Mouse (Mus musculus): ENCODE measurements around the gene Vmn1r34.
"Not testable (repeated sequence)": the region's sequence is repeated elsewhere in the genome, so short reads cannot be mapped to it uniquely, and the experiment has no call there.

Gene Vmn1r34

DNA sequence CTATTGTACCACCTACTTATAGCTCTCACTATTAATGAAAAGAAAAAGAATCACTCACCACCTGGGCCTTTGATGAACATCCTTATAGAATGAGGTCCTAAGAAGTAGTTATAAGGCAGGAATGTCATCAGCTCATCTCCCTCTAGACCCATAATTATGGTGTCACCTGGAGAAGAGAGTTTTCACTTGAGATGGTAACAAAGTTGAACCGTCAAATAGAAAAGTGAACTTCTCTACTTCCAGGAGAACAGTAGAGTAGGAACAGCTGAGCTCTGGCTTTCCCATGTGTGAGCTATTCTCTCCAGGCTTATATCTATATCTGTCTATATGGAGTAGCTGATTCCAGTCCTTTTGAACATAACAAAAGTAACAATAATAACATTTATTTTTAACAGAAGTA, at the start of gene Vmn1r34:
Gene Vmn1r34, minus strand, starts transcription at position 101 of the 400 bp plus-strand sequence.
- no peak for DNase-seq

DNA sequence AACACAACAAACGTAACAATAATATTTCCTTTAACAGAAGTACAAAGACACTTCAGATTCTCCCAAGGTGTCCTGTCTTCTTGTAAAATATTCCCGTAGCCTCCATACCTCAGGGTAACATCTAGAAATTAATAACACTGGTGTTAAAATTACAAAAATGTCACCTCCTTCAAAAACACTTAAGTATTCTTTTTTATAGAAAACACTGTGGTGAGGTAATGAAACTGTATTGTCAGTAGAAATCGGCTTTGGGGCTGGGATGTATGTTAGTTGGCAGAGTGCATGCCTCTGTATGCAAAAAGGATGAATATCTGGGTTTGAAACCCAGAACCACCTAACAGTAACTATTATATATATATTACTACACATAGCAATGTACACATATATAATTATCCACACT, 42.1 kb upstream of the Vmn1r34 start, which contains the start of gene Vmn1r35:
Gene Vmn1r35, minus strand, starts transcription at position 101 of the 400 bp plus-strand sequence.
- no peak for DNase-seq

DNA sequence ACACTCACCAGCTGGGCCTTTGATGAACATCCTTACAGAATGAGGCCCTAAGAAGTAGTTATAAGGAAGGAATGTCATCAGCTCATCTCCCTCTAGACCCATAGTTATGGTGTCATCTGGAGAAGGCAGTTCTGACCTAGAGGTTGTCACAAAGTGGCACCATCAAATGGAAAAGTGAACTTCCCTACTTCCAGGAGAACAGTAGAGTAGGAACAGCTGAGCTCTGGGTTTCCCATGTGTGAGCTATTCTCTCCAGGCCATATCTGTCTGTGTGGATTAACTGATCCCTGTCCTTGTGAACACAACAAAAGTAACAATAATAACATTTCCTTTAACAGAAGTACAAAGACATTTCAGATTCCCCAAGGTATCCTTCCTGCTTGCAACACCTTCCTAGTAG, 25.5 kb downstream of the Vmn1r34 start, which contains the start of gene Vmn1r33:
Gene Vmn1r33, minus strand, starts transcription at position 101 of the 400 bp plus-strand sequence.
- DNase-seq: not testable (repeated sequence)

DNA sequence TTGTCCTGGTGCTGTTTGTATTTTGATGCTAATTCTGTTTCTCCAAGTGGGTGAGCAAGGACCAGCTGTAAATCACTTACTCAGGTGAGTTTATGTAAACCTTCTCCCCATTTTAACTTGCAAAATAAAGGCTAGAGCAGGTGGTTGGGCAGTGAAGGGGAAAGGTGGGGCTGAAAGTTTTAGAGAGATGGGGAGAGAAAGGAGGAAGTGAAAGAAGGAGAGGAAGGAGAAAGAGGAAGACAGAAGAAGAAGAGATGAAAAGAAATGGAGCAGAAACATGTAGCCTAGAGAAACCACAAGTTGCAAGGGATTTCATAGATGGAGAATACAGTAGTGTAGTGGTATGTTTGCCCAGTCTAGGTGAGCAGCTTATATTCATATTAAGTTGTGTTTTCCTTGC, 47.9 kb downstream of the Vmn1r34 start:
- no peak for DNase-seq

Data from heart, adult 11 months (tissue).